Comparison of ENCODE assay signal across 16 mouse cellular contexts in the genomic region with DNA sequence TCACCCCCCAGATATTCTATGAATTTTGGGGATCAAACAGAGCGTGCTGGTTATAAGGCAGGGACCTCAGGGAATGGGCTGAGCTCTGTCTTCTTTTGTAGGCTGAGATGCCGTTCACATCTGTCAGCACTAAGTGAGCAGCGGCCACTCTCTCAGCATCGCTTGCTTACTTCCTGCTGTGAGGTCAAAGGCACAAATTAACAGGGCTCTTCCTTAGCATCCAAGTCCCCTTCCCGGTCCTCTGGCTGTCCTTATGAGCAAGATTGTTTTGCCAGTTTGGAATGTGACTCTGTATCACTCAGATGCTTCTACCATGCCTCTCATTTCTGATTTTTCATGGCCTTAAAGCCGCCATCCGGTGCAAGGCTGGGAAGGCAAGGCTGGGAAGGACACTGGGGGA.
"Had no signal": no experiment of that assay in that cellular context is flagged by ENCODE, and none has a peak within 500 bp of the region (broad histone marks: within the 10 kb centered on the region; RNA-seq: fewer than 3 reads in every experiment).

No protein-coding gene starts in this region.

- H3K36me3 ChIP-seq: limb, embryonic 12.5 days; midbrain, embryonic 12.5 days had no signal

- H3K4me2 ChIP-seq: limb, embryonic 12.5 days; midbrain, embryonic 12.5 days had no signal

- H3K9ac ChIP-seq: limb, embryonic 12.5 days; liver, embryonic 14.5 days; midbrain, embryonic 12.5 days had no signal

- DNase-seq: kidney, adult 11 months; kidney, adult 9 months; kidney, postnatal 36 days; layer of hippocampus, adult 9-11 months; layer of hippocampus, postnatal 36 days; lung, adult 18-20 months; lung, postnatal 36 days; right cerebral cortex, adult 18-20 months; right cerebral cortex, postnatal 25 days; thymus, postnatal 4 days had no signal

- H3K9me3 ChIP-seq: limb, embryonic 12.5 days; midbrain, embryonic 12.5 days had no signal

- H3K4me3 ChIP-seq: limb, embryonic 12.5 days; midbrain, embryonic 12.5 days had no signal

- H3K27ac ChIP-seq: kidney, postnatal 0 days; limb, embryonic 12.5 days; liver, embryonic 14.5 days; midbrain, embryonic 12.5 days; stomach, postnatal 0 days had no signal

- ATAC-seq: lung, postnatal 0 days had no signal
